Mouse (Mus musculus): ENCODE results near the gene Ccdc142. TPM values are rescaled to one million over a fixed set of nuclear protein-coding genes. Genes with fewer than 3 reads are reported as not detected.

The Ccdc142 gene
- polyA plus RNA-seq, 1 experiment from 2014 or later: 2.2 TPM

GRCm38 (mm10) chr6:83104158-83104557 is 2.8 kb downstream of the Ccdc142 start:
- no peak overlapping the region for H3K27ac ChIP-seq (replicated peaks in 1 of 2; ENCODE audit: control insufficient read depth in 1 of 2, insufficient read depth in 1 of 2, low read depth in 2 of 2, low read length in 2 of 2)
- 74% methylated on average over 4 of the region's 4 CpGs for WGBS
- ATAC-seq (ENCODE audit: insufficient number of reproducible peaks, insufficient read depth, low FRiP score, low read depth): no peak
- H3K4me3 ChIP-seq (ENCODE audit: control insufficient read depth in 1 of 2, insufficient read depth in 1 of 2, low read depth in 1 of 2, low read length in 2 of 2): no peak overlapping the region
- no peak overlapping the region for H3K9ac ChIP-seq (ENCODE audit: low read length)
- H3K4me1 ChIP-seq (ENCODE audit: control insufficient read depth in 2 of 2, insufficient read depth in 2 of 2, low read length in 2 of 2): peaks cover 16 to 24% of the 10 kb centered on the region in 2 experiments
- no peaks in the 10 kb centered on the region for H3K27me3 ChIP-seq (ENCODE audit: control insufficient read depth, insufficient read depth, low read length)
- no peak overlapping the region for H3K4me2 ChIP-seq (ENCODE audit: low read length)
- H3K36me3 ChIP-seq (ENCODE audit: control insufficient read depth, insufficient read depth, low read length): peaks cover 12% of the 10 kb centered on the region
- H3K9me3 ChIP-seq (ENCODE audit: control insufficient read depth, low read length): no peaks in the 10 kb centered on the region

- Histone ChIP-seq H3K4me1 (ENCODE audit: control insufficient read depth in 2 of 2, insufficient read depth in 2 of 2, low read length in 2 of 2) (peaks cover 13 to 32% of the 10 kb centered on the region in 2 experiments), H3K27ac (replicated peaks in 1 of 2; ENCODE audit: control insufficient read depth in 1 of 2, insufficient read depth in 1 of 2, low read depth in 2 of 2, low read length in 2 of 2) (no peak overlapping the region), H3K9me3 (ENCODE audit: control insufficient read depth, low read length) (no peaks in the 10 kb centered on the region), H3K27me3 (ENCODE audit: control insufficient read depth, insufficient read depth, low read length) (no peaks in the 10 kb centered on the region), H3K4me3 (ENCODE audit: control insufficient read depth in 1 of 2, insufficient read depth in 1 of 2, low read depth in 1 of 2, low read length in 2 of 2) (peak overlapping the region in 1 of 2 experiments; percentile 63; a peak in 2 of 4 replicates), H3K9ac (ENCODE audit: low read length) (peak overlapping the region; percentile 81), H3K36me3 (ENCODE audit: control insufficient read depth, insufficient read depth, low read length) (peaks cover 29% of the 10 kb centered on the region), H3K4me2 (ENCODE audit: low read length) (peak overlapping the region; percentile 80)
- ATAC-seq (ENCODE audit: insufficient number of reproducible peaks, insufficient read depth, low FRiP score, low read depth): no peak
- 39% methylated on average over 13 of the region's 13 CpGs for WGBS
These were observed 6.4 kb downstream of the Ccdc142 start for GRCm38 (mm10) chr6:83107566-83108400.

GRCm38 (mm10) chr6:83108762-83109668 is 7.6 kb downstream of the Ccdc142 start, which contains the start of gene Mrpl53:
Gene Mrpl53, plus strand, starts transcription at chr6:83109040.
- peak; percentile 71 for ATAC-seq (ENCODE audit: insufficient number of reproducible peaks, insufficient read depth, low FRiP score, low read depth)
- WGBS: under 1% methylated on average over 76 of the region's 76 CpGs
- H3K36me3 ChIP-seq (ENCODE audit: control insufficient read depth, insufficient read depth, low read length): peaks cover 26% of the 10 kb centered on the region

GRCm38 (mm10) chr6:83111510-83112136 is 10.2 kb downstream of the Ccdc142 start:
- peak overlapping the region in 1 of 2 experiments; percentile 34; a peak in 1 of 4 replicates for H3K27ac ChIP-seq (replicated peaks in 1 of 2; ENCODE audit: control insufficient read depth in 1 of 2, insufficient read depth in 1 of 2, low read depth in 2 of 2, low read length in 2 of 2)
- ATAC-seq (ENCODE audit: insufficient number of reproducible peaks, insufficient read depth, low FRiP score, low read depth): no peak

More at GRCm38 (mm10) chr6:83108762-83109668, 7.6 kb downstream of the Ccdc142 start, which contains the start of gene Mrpl53:
- H3K4me3 ChIP-seq (ENCODE audit: control insufficient read depth in 1 of 2, insufficient read depth in 1 of 2, low read depth in 1 of 2, low read length in 2 of 2): peak within 1 kb of the TSS; percentile 63 to 73
- peak within 1 kb of the TSS; percentile 80 for H3K4me2 ChIP-seq (ENCODE audit: low read length)
- peak within 1 kb of the TSS; percentile 81 for H3K9ac ChIP-seq (ENCODE audit: low read length)
- peak within 1 kb of the TSS; percentile 65 to 85 for H3K27ac ChIP-seq (replicated peaks in 1 of 2; ENCODE audit: control insufficient read depth in 1 of 2, insufficient read depth in 1 of 2, low read depth in 2 of 2, low read length in 2 of 2)
- H3K9me3 ChIP-seq (ENCODE audit: control insufficient read depth, low read length): no peaks in the 10 kb centered on the region
- H3K27me3 ChIP-seq (ENCODE audit: control insufficient read depth, insufficient read depth, low read length): no peaks in the 10 kb centered on the region
- peaks cover 8 to 24% of the 10 kb centered on the region in 2 experiments for H3K4me1 ChIP-seq (ENCODE audit: control insufficient read depth in 2 of 2, insufficient read depth in 2 of 2, low read length in 2 of 2)

GRCm38 (mm10) chr6:83115011-83115671 is 13.7 kb downstream of the Ccdc142 start, which contains the start of gene Mogs:
Gene Mogs, plus strand, starts transcription at chr6:83115496.
- Histone ChIP-seq H3K36me3 (ENCODE audit: control insufficient read depth, insufficient read depth, low read length) (peaks cover 49% of the 10 kb centered on the region), H3K4me3 (ENCODE audit: control insufficient read depth in 1 of 2, insufficient read depth in 1 of 2, low read depth in 1 of 2, low read length in 2 of 2) (peak within 1 kb of the TSS; percentile 59 to 64), H3K27ac (replicated peaks in 1 of 2; ENCODE audit: control insufficient read depth in 1 of 2, insufficient read depth in 1 of 2, low read depth in 2 of 2, low read length in 2 of 2) (peak within 1 kb of the TSS; percentile 53 to 70), H3K4me2 (ENCODE audit: low read length) (peak within 1 kb of the TSS; percentile 85), H3K27me3 (ENCODE audit: control insufficient read depth, insufficient read depth, low read length) (no peaks in the 10 kb centered on the region), H3K9me3 (ENCODE audit: control insufficient read depth, low read length) (no peaks in the 10 kb centered on the region), H3K4me1 (ENCODE audit: control insufficient read depth in 2 of 2, insufficient read depth in 2 of 2, low read length in 2 of 2) (peaks cover 9 to 28% of the 10 kb centered on the region in 2 experiments), H3K9ac (ENCODE audit: low read length) (peak within 1 kb of the TSS; percentile 84)
- WGBS: 1% methylated on average over 43 of the region's 58 CpGs
- ATAC-seq (ENCODE audit: insufficient number of reproducible peaks, insufficient read depth, low FRiP score, low read depth): peak; percentile 87

More at GRCm38 (mm10) chr6:83111510-83112136, 10.2 kb downstream of the Ccdc142 start:
- H3K36me3 ChIP-seq (ENCODE audit: control insufficient read depth, insufficient read depth, low read length): peaks cover 24% of the 10 kb centered on the region
- no peaks in the 10 kb centered on the region for H3K27me3 ChIP-seq (ENCODE audit: control insufficient read depth, insufficient read depth, low read length)
- H3K4me1 ChIP-seq (ENCODE audit: control insufficient read depth in 2 of 2, insufficient read depth in 2 of 2, low read length in 2 of 2): peaks cover 8 to 36% of the 10 kb centered on the region in 2 experiments
- no peak overlapping the region for H3K4me3 ChIP-seq (ENCODE audit: control insufficient read depth in 1 of 2, insufficient read depth in 1 of 2, low read depth in 1 of 2, low read length in 2 of 2)
- H3K9me3 ChIP-seq (ENCODE audit: control insufficient read depth, low read length): no peaks in the 10 kb centered on the region
- WGBS: 62% methylated on average over 4 of the region's 4 CpGs
- peak overlapping the region; percentile 39; the same call in 1 of the 2 replicates for H3K9ac ChIP-seq (ENCODE audit: low read length)
- H3K4me2 ChIP-seq (ENCODE audit: low read length): peak overlapping the region; percentile 17; the same call in 1 of the 2 replicates

- peak overlapping the region; percentile 84 for H3K9ac ChIP-seq (ENCODE audit: low read length)
- peaks cover 14 to 34% of the 10 kb centered on the region in 2 experiments for H3K4me1 ChIP-seq (ENCODE audit: control insufficient read depth in 2 of 2, insufficient read depth in 2 of 2, low read length in 2 of 2)
- peak overlapping the region; percentile 85 for H3K4me2 ChIP-seq (ENCODE audit: low read length)
- 2% methylated on average over 47 of the region's 48 CpGs for WGBS
- peak overlapping the region; percentile 59 to 64 for H3K4me3 ChIP-seq (ENCODE audit: control insufficient read depth in 1 of 2, insufficient read depth in 1 of 2, low read depth in 1 of 2, low read length in 2 of 2)
- peak overlapping the region in 1 of 2 experiments; percentile 70; a peak in 2 of 4 replicates for H3K27ac ChIP-seq (replicated peaks in 1 of 2; ENCODE audit: control insufficient read depth in 1 of 2, insufficient read depth in 1 of 2, low read depth in 2 of 2, low read length in 2 of 2)
- H3K27me3 ChIP-seq (ENCODE audit: control insufficient read depth, insufficient read depth, low read length): no peaks in the 10 kb centered on the region
- ATAC-seq (ENCODE audit: insufficient number of reproducible peaks, insufficient read depth, low FRiP score, low read depth): peak; percentile 51; the same call in 1 of the 2 replicates
- H3K9me3 ChIP-seq (ENCODE audit: control insufficient read depth, low read length): no peaks in the 10 kb centered on the region
- peaks cover 43% of the 10 kb centered on the region for H3K36me3 ChIP-seq (ENCODE audit: control insufficient read depth, insufficient read depth, low read length)
These were observed 14.4 kb downstream of the Ccdc142 start for GRCm38 (mm10) chr6:83115682-83116372.

All from heart, embryonic 14.5 days (tissue).